Mouse (Mus musculus) gastrocnemius, postnatal 25 days (tissue): ENCODE data around the gene Fcna. TPM values are rescaled to one million over a fixed set of nuclear protein-coding genes. Genes with fewer than 3 reads are reported as not detected.

Source experiments
- DNase-seq: peaks from one replicate; pipeline ENCODE4 v3.0.0; 2022
- total RNA-seq, 2 experiments: library from RNA; stranded (reverse); gene quantifications; 1 replicate in 1 of 2; 2 replicates in 1 of 2; pipeline ENCODE4 v1.2.3; 2021

Gene Fcna
- total RNA-seq, 2 experiments from 2014 or later, result 3.9 to 8.5 TPM

DNA sequence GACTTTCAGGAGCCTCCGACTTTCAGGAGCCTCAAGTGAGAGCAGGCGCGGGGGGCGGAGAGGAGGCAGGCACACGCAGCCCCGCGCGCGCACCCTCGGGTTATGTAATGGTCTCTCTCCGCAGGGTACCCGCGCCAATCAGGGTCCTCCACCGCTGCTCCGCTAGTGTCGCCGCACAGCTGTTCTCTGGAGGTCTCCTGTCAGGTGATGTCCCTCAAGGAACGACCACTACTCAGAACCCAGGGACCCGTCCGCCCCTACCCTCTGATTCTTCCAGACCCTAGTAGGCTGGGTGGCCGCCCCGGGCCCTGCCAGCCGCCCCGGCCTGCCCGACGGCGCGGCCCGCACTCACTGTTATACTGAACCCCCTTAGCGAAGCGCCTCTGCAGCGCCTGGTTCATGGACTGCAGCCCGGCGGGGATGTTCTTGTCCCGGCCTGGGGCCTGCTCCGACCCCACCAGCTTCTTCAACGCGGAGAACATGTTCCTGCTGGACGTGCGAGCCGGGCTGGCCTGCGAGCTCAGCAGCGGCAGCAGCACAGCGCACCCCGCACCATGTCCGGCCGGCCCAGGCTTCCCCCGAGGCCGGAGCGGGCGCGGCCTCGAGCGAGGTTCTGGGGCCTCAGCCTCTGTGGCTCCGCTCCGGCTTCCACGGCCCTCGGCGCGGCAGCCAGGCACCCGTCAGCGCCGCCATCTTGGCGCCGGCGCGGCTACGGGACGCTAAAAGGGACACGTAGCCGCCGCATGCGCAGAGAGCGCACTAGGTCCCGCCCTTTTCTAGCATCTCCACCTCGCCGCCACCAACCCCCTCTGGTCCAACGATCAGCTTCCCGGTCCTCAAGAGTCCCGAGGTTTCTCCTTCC lies 19.8 kb downstream of the Fcna start, which contains the start of gene Rabl6:
Rabl6 (minus strand) TSS at position 761 of the 862 bp plus-strand sequence.
- peak; percentile 89 for DNase-seq

DNA sequence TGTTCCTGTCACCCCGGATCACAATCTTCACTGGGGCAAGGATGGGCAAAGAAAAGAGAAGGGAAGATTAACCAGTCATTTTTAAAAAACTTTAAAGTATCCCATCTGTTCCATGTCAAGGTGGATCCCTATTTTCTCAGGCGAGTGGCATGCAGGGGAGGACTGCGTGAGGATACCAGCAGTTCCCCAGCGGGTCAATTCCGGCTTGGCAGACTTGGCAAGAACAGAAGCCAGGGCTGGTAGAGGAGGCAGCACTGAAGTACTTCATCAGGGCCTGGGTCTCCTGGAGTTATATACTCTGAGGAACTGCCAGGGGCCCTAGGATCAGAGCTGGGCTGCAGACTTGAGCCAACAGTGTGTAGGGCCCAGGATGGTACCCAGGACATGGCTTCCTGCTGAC lies 25.3 kb downstream of the Fcna start:
- no peak for DNase-seq

DNA sequence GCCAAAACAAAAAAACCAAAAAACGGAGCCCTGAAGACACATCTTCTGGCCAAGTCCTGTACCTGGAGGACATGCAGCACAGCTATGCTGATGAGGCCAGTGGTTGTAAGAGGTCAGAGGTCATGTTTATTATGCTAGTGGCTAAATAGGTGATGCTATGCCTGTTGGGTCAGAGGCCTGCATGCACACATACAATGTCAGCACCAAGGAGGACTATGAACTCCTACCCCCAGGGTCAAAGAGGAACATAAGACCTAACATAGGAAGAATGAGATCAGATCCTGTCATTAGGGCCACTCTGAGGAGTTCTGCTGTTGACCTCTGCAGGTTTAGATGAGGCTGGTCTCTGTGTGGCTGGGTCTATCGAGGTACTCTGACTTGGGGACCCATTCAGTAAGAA lies 27.8 kb downstream of the Fcna start:
- no peak for DNase-seq

DNA sequence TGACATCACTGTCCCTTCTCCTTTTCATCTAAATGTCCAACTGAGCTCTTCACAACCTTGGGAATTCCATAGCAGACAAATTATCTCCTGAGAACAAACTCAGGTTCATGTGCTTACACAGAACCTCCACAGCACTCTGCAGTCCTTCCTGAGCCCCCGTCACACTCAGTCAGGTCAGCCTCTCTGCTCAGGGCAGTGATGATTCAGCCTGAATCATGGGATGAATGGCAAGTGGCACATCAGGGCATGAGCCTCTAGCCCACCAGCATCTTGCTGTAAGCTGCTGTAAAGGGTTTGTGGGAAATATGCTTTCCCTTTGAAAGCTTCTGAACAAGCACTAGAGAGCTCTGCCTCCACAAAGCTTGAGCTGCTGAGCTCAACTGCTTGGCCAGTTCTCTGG lies 29.1 kb downstream of the Fcna start:
- DNase-seq, result no peak

DNA sequence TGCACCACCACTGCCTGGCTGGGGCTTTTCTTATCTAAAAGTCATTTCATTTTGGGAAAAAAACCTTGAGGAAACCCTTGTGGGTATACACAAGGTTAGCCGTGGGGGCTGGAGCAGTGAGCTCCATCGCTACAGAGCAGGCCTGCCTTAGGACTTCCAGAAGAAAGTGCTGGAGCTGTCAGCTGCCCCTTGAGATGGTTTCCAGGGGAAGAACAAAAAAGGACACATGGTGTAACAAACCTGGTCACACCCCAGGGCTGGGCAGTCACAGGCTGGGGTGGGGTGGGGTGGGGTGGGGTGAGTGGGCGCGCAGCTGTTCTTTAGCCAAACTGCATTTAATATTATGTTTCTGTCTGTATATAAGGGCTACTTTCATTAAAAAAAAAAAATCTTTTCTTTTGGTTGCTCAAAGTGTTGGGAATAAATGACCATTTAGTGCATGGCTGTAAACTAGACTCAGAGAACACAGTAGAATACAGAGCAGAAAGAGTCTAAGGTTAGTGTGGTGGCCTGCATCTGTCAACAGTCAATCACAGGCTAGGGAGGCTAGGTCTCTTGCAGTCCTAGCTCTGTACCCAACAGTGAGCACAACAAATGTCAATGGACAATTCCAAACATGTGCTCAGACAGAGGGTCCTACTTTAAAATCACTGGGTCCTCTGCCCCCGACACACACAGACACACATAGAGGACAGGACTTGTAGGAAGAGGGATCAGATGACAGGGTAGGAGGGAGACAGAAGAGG lies 30.9 kb downstream of the Fcna start:
- DNase-seq, result no peak

DNA sequence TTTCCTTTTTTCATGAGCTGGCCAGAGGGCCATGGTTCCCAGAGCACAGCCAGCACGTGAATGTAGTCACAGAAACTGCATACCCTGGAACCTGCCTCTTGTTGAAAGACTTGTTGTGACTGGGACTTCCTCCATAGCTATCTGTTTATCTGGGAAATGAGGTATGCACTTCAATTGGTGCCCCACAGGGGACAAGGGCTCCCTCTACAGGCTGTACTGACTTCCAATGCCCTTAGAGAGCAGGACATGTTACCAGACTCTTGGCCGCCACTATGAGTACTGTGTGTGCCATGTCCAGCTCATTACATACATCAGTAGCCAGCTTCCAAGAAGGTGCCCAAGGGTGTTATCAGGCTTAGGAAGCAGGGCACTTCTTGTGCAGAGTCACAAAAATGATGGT lies 36.0 kb downstream of the Fcna start:
- no peak for DNase-seq

DNA sequence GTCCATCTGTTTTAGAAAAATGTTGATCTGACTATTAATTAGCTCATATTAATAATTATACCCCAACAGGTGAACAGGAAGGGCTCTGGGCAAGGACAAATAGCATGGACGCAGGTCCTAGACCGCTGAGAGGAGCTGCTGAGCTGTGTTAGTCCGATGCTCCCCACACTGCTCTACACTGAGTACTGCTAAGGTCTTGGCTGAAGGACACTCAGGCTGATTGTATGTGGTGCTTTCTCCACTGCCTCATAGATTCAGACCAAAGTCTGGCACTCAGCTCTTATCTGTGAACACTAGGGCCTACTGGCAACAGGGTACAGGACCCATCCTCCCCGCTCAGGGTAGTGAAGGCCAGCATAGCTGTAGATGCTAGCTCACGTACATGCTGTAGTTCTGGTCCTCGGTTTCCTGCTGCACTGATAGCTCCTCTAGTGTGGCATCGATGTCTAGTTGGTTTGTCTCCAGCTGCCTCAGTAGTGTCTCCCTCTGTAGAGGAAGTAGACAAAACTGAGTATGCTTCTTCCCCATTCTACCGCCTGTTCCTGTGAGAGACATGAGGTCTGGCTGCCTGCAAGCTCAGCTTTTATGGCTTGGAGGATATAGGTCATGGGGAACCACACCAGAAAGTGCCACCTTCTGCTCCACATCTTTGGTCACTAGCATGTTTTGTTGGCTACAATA lies 39.5 kb downstream of the Fcna start:
- no peak for DNase-seq

DNA sequence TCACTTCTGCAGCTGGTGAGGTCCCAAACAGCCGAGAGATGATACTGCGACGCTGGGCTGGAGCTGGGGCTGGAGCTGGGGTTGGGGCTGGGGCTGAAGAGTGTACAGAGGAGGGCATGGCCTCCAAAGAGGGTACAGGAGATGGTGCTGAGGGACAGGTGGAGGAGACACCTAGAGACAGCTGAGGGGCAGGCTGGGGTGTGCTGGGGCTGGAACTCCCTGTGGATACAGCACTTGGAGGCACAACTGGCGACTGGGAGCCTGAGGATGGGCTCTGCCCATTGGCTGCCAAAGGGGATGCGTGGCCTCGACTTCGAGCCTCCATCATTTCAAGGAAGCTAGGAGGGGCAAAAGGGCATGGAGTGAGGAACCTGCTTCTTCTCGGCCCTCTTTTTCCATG lies 40.5 kb downstream of the Fcna start:
- DNase-seq, result no peak

DNA sequence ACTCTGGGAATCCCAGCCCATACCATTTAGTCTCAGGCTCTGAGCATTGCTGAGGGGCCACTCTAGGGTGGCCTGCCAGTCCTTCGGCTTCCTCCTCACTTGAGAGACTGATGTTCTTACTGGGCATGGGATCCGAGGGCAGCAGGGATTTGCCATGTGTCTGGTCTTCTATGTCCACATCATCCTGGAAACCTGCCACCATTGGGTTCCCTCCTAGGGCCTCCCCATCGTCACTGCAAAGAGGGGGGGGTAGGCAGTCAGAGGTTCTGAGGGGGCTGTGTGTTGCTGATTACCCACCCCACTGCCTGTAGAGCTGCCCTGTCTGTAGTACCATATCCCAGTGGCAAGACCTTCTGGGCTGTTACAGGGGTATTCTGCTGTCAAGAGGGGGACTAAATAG lies 42.2 kb downstream of the Fcna start:
- no peak for DNase-seq

DNA sequence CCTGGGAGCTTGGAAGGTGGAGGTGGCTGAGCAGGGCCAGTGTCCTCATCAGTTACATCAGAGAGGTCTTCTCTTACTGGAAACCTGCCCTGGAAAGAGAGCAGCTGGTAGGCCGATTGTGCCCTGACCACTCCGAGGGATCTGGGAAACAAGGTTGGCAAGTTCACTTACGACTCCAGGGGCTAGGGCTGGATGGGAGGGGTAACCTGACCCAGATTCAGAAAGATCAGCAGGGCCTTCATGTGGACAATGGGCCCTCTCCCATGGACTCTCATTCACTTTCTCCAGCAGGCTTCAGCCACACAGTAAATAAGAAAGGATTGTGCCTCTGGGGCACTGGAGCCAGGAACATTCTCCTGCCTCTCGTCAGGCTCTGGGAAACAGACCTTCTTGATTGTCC lies 43.0 kb downstream of the Fcna start:
- DNase-seq, result no peak

DNA sequence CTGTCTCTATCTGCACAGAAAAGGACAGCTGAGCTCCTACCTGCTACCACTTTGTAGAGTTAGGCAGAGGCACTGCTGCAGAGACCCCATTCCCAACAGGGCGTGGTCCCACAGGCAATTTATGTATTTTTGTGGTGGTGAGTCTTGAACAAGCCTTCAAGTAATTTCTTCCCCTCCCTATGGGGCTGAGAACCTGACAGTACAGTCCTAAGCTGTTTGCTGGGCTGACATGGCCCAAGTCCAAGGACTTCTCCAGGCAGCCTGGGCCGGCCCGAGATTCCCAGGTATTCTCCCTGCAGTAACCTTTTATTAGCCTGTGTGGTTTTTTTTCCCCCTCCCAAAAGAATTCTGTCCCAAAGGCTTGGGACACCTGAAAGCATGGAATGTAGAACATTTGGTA lies 43.7 kb downstream of the Fcna start:
- DNase-seq, result no peak

DNA sequence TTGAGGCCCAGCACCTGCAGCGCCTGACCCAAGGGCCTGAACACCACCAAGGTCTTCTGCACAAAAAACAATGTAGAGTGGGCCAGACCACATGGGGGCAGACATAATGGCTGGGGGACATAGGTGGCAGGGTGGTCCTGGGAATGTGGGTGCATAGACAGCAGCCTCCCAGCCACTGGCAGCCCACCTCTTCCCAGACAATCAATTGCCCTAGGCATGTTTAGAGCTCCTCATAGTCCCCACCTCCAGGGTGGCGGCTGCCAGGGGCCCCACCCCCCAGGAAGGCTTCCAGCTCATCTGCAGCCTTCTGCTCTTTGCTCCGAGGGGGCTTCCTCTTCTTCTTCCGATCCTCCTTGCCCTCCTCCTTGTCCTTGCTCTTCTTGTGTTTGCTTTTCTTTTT lies 44.3 kb downstream of the Fcna start:
- no peak for DNase-seq

DNA sequence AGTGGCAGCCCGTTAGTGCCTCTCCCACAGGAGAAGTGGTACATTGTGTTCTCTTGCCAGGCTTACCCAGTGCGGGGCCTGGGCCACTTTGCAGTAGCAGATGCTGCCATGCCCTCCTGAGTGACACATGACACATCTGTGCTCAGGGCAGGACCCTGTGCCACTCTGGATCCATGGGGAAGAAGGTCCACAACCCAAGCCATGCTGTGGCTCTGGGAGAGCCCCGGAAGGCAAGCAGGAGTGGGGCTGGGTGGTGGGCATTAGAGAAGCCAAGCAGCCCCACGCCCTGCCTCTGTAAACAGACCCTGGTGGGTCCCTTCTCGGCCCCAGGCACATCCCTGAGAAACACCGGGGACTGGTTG lies 44.7 kb downstream of the Fcna start:
- no peak for DNase-seq

DNA sequence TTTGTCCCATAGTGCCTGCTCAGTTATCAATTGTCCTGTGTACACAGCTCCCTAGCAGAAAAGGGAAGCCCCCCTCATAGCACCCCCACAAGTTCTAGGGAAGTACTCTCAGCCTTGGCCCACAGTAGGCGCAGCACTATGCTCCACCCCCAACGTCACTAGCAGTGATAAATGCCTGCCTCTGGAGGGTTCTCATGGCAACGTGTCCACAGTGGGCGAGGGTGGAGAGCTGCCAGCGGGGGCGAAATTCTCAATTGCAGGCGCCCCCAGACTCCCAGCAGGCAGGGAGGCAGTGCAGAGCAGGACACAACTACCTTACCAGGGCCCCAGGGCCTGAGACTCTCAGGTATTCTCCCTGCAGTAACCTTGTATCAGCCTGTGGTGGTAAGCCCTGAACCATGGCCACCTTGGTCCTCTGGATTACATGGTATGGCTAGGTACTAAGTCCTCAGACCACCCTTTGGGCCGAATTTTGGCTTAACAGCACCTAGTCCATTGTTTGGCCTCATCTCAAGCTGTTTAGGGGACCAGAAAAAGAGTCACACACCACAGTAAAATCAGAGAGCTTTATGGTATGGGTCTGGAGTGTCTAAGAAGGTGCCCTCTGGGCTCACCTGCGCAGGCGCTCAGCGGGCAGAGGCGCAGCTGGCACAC lies 45.2 kb downstream of the Fcna start:
- DNase-seq, result no peak

DNA sequence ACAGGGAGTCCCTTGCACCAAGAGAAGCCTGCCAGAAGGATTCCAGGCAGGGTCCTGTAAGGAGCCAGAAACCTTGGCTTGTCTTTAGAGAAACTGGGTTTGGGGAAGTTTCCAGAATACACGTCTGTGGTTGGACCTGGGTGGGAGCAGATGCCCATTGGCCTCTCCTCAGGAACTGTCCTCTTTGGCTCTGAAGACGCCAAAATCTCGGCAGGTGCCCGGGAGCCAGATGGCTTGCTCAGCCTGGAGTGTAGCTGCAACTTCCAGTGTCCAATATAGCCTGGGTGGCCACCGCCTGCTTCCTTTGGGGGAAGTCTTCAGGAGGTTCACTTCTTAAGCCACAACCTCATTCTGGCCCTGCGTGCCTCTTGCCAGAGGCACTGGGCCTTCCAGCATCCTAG lies 45.9 kb downstream of the Fcna start:
- DNase-seq, result no peak

DNA sequence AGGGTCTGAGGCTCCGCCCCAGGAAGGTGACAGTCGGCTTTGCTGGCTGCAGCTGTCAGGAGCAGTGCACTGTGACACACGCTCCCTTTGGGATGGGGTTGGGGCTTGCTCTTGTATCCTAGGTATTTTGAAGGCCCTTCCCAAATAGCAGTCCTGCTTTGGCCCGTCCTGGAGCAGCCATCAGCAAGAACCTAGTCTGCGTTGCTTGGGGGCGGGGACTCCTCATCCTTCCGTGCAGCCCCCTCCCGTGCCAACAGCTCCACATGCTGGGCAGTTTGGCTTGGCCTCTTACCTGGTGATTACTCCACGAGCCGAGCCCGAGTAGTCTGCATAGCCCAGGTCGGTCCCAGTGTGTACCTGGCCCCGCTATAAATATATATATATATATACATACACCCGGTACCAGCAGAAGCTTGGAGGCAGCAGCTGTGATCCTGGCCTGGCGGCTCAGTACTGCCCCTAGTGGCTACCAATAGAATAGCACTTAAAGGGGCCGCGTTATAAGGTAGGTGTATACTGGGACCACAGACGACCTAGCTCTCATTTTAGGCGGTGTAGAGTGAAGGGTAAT lies 46.5 kb downstream of the Fcna start, which contains the start of gene Ajm1:
Ajm1 (minus strand) TSS at position 464 of the 571 bp plus-strand sequence.
- DNase-seq, result no peak

DNA sequence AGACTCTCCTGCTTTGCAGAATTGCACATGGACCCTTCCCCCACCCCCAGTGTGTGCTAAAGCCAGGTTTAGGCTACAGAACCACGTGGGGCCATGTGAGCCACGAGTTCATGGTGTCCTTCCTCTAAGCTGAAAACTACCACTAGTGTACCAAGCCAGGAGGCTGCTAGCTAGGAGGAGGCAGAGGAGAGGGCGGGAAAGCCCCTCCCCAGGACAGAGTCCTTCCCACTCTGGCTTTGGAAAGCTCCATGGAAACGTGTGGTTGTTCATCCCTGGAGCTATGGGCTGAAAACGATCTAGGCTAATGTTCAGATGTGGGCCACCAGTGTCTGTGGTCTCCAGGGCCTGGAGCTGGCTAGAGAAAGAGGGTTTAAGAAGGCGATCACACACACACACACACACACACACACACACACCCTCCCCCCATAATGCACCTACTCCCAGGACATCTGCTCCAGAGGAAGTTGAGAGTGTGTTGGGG lies 47.2 kb downstream of the Fcna start:
- no peak for DNase-seq

DNA sequence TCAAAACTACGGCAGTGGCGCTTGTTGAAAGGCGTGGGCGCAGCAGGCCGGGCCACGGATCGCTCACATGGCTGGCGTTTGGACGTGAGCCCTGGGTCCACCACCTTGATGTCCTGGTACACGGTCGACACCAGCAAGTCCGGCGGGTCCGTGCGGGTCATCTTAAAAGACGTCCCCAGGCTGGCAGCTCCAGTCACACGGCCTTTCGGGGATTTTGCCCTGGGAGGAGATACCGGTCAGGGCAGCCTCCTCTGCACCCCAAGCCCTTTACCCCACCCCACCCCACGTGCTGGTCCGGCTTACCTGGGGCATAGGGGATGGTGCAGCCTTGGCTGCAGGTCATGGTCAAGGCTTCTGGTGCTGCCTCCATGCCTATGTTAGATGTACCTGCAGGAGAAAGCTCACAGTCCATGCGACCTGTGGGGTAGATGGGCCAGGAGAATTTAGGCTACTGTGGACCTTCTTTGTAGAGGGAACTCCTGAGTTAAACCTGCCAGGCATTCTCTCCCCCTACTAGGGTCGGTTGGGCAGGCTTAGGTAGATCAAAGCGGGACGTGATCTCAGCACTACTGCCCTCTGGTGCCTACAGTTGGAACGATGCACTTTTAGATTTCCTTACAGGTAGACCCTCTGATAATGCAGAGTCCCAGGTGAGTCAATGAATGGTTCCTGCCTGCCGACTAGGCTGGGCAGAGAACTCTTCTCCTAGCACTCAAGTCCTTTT lies 47.9 kb downstream of the Fcna start:
- no peak for DNase-seq

DNA sequence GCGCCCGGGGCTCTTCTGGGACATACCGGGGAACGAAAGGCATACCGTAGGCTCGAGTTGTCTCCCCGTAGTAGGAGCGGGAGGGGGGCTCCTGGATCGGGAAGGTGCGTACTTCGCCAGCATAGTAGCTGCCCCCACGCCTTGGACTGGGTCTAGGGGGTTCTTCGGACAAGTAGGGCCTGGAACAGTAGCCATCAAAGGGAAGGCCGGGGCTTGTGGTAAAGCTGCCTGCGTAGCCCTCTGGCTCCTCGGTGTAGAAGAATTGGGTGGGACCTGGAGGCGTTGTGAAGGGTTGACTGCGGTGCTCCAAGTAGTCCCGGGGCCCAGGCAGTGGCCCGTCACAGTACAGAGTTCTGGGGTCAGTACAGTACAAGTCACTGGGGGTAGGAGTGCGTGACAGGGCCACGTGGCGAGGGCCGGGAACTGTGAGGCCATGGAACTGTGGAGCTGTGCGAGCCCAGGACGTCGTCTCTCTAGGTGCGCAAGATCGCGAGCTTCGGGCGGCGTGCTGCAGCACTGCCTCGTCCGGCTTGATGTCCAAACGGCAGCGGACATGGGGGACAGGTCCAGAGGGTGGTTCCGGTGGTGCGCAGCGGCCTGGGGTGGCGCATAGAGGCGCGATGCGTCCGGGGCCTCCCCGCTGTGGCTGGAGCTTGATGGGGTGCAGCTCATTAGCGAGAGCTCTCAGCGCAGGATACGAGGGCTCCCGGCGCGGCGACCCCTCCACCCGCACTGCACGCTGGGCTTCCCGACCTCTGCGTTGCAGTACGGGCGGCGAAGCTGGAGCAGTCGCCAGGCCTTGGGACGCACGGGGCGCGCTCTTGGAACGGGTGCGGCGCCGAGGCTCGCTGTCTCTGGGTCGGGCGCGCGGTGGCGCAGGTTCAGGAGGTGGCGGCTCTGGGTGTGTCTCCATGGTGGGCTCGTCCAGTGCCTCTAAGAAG lies 48.8 kb downstream of the Fcna start:
- no peak for DNase-seq
